Mouse (Mus musculus): ENCODE measurements around the gene Glmp.

DNA sequence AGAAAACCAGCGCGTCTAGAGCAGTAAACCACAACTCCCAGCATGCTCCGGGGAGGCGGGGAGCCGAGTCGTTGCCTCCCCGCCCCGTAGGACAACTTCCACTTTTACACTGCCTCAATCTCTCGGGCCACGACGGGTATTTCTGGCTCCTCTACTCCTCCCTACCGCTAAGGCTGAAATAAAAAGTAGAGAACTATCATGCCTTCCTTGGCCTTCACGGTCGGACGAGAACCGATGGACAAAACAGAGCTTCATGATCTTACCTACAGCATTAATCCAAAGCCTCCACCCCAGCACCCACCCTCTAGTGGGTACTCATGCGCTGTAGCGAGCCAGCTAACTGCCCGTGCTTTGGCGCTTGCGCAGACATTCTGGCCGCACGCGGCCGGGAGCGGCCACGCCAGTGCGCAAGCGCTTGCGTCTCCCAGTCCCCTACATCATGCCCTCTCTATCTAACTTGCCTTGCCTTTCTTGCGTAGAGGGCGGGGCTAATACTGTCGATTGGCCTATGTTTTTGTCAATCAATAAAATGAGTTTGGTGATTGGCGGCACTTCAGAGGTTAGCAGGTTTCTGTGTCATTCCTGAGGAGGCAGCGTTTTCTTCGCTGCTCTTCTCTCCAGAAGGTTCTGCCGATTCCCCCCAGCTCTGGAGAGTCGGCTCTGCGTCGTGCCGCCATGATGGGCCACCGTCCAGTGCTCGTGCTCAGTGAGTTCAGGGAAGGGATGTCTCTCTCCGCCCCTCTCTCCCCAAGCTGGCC, 28.1 kb upstream of the Glmp start, which contains the start of the genes Tsacc and Cct3:
- TF ChIP-seq CTCF (IDR thresholded peaks at IDR 0.05; ENCODE audit: insufficient read depth, low read depth, low read length), result no peak
- TF ChIP-seq POLR2A (IDR thresholded peaks at IDR 0.05; ENCODE audit: insufficient read depth, low read depth, low read length), result peak; percentile 55; the same call in 1 of the 2 replicates
